Mouse (Mus musculus) adrenal gland, postnatal 10 days (tissue): ENCODE measurements at regions not wholly inside any gene's neighbourhood (a gene's known extent, or its start where the extent isn't known, plus 50 kb on each side); places are given as distances from the start of the nearest gene placed in this dataset.

Experiments
- DNase-seq: peaks from one replicate; pipeline ENCODE4 v3.0.0; 2021; ENCODE audit warnings: mixed read lengths

- no peak for DNase-seq
These were observed 559.5 kb upstream of the Mki67 start for GRCm38 (mm10) chr7:136275651-136276050.

GRCm38 (mm10) chr7:136283770-136284169, 567.6 kb upstream of the Mki67 start:
- no peak for DNase-seq

GRCm38 (mm10) chr7:136285606-136286005, 569.4 kb upstream of the Mki67 start:
- DNase-seq = no peak

GRCm38 (mm10) chr7:136293536-136294145, 577.5 kb upstream of the Mki67 start:
- peak; percentile 56 for DNase-seq

GRCm38 (mm10) chr7:136294445-136294844, 578.3 kb upstream of the Mki67 start:
- DNase-seq = peak; percentile 27

GRCm38 (mm10) chr7:136297901-136298513, 581.8 kb upstream of the Mki67 start:
- DNase-seq = peak; percentile 50

- no peak for DNase-seq
These were observed 588.3 kb upstream of the Mgmt start for GRCm38 (mm10) chr7:136306137-136306536.

- DNase-seq = no peak
These were observed 585.6 kb upstream of the Mgmt start for GRCm38 (mm10) chr7:136308765-136309164.

- peak; percentile 23 for DNase-seq
These were observed 567.1 kb upstream of the Mgmt start for GRCm38 (mm10) chr7:136327281-136327680.

GRCm38 (mm10) chr7:136330431-136330830, 564.0 kb upstream of the Mgmt start:
- DNase-seq = no peak

- DNase-seq = no peak
These were observed 561.6 kb upstream of the Mgmt start for GRCm38 (mm10) chr7:136332805-136333204.

GRCm38 (mm10) chr7:136341599-136342210, 552.7 kb upstream of the Mgmt start:
- DNase-seq = no peak

GRCm38 (mm10) chr7:136342211-136342799, 552.1 kb upstream of the Mgmt start:
- no peak for DNase-seq

- DNase-seq = peak; percentile 48
These were observed 551.6 kb upstream of the Mgmt start for GRCm38 (mm10) chr7:136342822-136343221.

GRCm38 (mm10) chr7:136343494-136343893, 550.9 kb upstream of the Mgmt start:
- DNase-seq = no peak

- DNase-seq = no peak
These were observed 549.4 kb upstream of the Mgmt start for GRCm38 (mm10) chr7:136345051-136345450.

GRCm38 (mm10) chr7:136346531-136346930, 547.9 kb upstream of the Mgmt start:
- no peak for DNase-seq

GRCm38 (mm10) chr7:136348309-136348708, 546.1 kb upstream of the Mgmt start:
- no peak for DNase-seq

GRCm38 (mm10) chr7:136349651-136350050, 544.8 kb upstream of the Mgmt start:
- DNase-seq = no peak

GRCm38 (mm10) chr7:136357011-136357410, 537.4 kb upstream of the Mgmt start:
- no peak for DNase-seq

- DNase-seq = no peak
These were observed 528.8 kb upstream of the Mgmt start for GRCm38 (mm10) chr7:136365318-136366211.

GRCm38 (mm10) chr7:136377259-136377658, 517.2 kb upstream of the Mgmt start:
- DNase-seq = no peak
